ENCODE assay signal across 1 mouse cellular context in genomic region chr17:25893975-25894617, GRCm38 (mm10).
TF ChIP-seq lines count a peak whose summit lies in the region.

No protein-coding gene starts in this region.

TF ChIP-seq in CH12.LX, 34 proteins besides CTCF, POLR2A, EP300 and RAD21 (continued from another document):
- no peak for TF ChIP-seq UBTF (IDR thresholded peaks at IDR 0.05; ENCODE audit: low read depth, low read length)
- no peak for TF ChIP-seq SIN3A (IDR thresholded peaks at IDR 0.05; ENCODE audit: low read length)
- TF ChIP-seq USF1 (IDR thresholded peaks at IDR 0.05; ENCODE audit: low read depth, low read length): no peak
- TF ChIP-seq HCFC1 (IDR thresholded peaks at IDR 0.05; ENCODE audit: low read depth, low read length): no peak
- TF ChIP-seq ZNF384 (IDR thresholded peaks at IDR 0.05; ENCODE audit: low read depth, low read length): no peak
- TF ChIP-seq KAT2A (IDR thresholded peaks at IDR 0.05; ENCODE audit: insufficient replicate concordance, low read length): no peak
- no peak for TF ChIP-seq TBP (conservative IDR thresholded peaks at IDR 0.05; ENCODE audit: low read depth, low read length)
- TF ChIP-seq SMC3 (IDR thresholded peaks at IDR 0.05; ENCODE audit: low read depth, low read length): peak; percentile 80
- TF ChIP-seq E2F4 (IDR thresholded peaks at IDR 0.05; ENCODE audit: insufficient replicate concordance, low read depth, low read length): no peak
- TF ChIP-seq NELFE (IDR thresholded peaks at IDR 0.05; ENCODE audit: low read depth, low read length): peak; percentile 47; the same call in 1 of the 2 replicates
- 0 out of 2 replicates have a peak, but pooled peaks have one; percentile 33 for TF ChIP-seq MAX (IDR thresholded peaks at IDR 0.05; ENCODE audit: low read length)
- TF ChIP-seq MEF2A (IDR thresholded peaks at IDR 0.05; ENCODE audit: borderline replicate concordance, low read depth, low read length): peak; percentile 33; the same call in 1 of the 2 replicates
- no peak for TF ChIP-seq CHD1 (IDR thresholded peaks at IDR 0.05; ENCODE audit: low read depth, low read length)
- no peak for TF ChIP-seq JUND (conservative IDR thresholded peaks at IDR 0.05; ENCODE audit: low read depth, low read length)
- no peak for TF ChIP-seq ETS1 (conservative IDR thresholded peaks at IDR 0.05; ENCODE audit: low read depth, low read length)
- no peak for TF ChIP-seq MAZ (IDR thresholded peaks at IDR 0.05; ENCODE audit: low read depth, low read length)
- no peak for TF ChIP-seq POLR2AphosphoS2 (IDR thresholded peaks at IDR 0.05; ENCODE audit: low read depth, low read length)
- no peak for TF ChIP-seq ZKSCAN1 (IDR thresholded peaks at IDR 0.05; ENCODE audit: borderline replicate concordance, low read depth, low read length)
- no peak for TF ChIP-seq MAFK (IDR thresholded peaks at IDR 0.05; ENCODE audit: insufficient replicate concordance, low read length)
- no peak for TF ChIP-seq BHLHE40 (IDR thresholded peaks at IDR 0.05; ENCODE audit: low read depth, low read length)
- no peak for TF ChIP-seq ZMIZ1 (IDR thresholded peaks at IDR 0.05; ENCODE audit: low read depth, low read length)
- TF ChIP-seq CHD2 (IDR thresholded peaks at IDR 0.05; ENCODE audit: low read length): no peak
- TF ChIP-seq USF2 (conservative IDR thresholded peaks at IDR 0.05; ENCODE audit: low read depth, low read length): no peak
- TF ChIP-seq TCF12 (IDR thresholded peaks at IDR 0.05; ENCODE audit: low read depth, low read length): 0 out of 2 replicates have a peak, but pooled peaks have one; percentile 35
- no peak for TF ChIP-seq JUN (IDR thresholded peaks at IDR 0.05; ENCODE audit: insufficient read depth, low read depth, low read length)
